Mouse (Mus musculus): ENCODE data around the gene Gm11487. TPM values are rescaled to one million over a fixed set of nuclear protein-coding genes. Genes with fewer than 3 reads are reported as not detected.

Gm11487 gene
- polyA plus RNA-seq (2012; rRNA removed), result not detected in 2 replicates

GRCm38 (mm10) chr4:73404972-73405371 lies at the start of gene Gm11487:
Gene Gm11487, minus strand, starts transcription at chr4:73405072.

Other genes starting within 250 kb of the Gm11487 start
- not detected in 2 replicates for gene Gm11238, start 202.8 kb upstream of the Gm11487 start, polyA plus RNA-seq (2012; rRNA removed)
- not detected in 2 replicates for gene Gm11237, start 217.9 kb upstream of the Gm11487 start, polyA plus RNA-seq (2012; rRNA removed)
- gene Gm11236, start 233.0 kb upstream of the Gm11487 start, polyA plus RNA-seq (2012; rRNA removed), result not detected in 2 replicates

Data from ovary, adult 2 months (tissue).